Mouse (Mus musculus): ENCODE data around the gene Ppp3cb. TPM values are rescaled to one million over a fixed set of nuclear protein-coding genes. Genes with fewer than 3 reads are reported as not detected.
"Not testable (repeated sequence)": the region's sequence is repeated elsewhere in the genome, so short reads cannot be mapped to it uniquely, and the experiment has no call there.

Ppp3cb gene
- total RNA-seq (2022) = 100 to 1,000 TPM; 187 to 242 (median 207) TPM

DNA sequence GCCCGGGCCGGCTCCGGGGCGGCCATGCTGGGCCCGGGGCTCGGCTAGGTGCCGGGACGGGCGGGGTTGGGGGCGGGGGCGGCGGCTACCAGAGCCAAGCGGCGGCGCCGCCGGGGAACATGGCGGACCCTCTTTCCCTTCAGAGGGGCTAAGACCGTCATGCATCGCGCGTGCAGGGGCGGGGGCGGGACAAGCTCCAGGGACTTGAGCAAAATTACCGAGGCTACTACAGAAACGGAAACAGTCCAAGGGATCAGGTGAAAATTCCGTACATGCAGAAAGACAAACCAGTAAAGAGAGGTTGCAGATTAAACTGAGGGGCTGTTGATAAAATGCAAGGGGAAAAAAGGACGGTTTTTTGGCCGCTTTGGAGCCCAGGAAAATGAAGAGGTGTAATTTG lies at the start of gene Ppp3cb:
TSS of gene Ppp3cb (minus strand) at position 159 of the 400 bp plus-strand sequence.
- DNase-seq (ENCODE audit: low spot score in 2 of 2) = peak; percentile 50 to 72

GRCm38 (mm10) chr14:20595781-20596180 lies 49.4 kb upstream of the Ppp3cb start:
- peak in 1 of 2 experiments; percentile 23 for DNase-seq (ENCODE audit: low spot score in 2 of 2)

GRCm38 (mm10) chr14:20587458-20587857 lies 41.1 kb upstream of the Ppp3cb start:
- no peak for DNase-seq (ENCODE audit: low spot score in 2 of 2)

GRCm38 (mm10) chr14:20578822-20579407 lies 32.5 kb upstream of the Ppp3cb start:
- DNase-seq (ENCODE audit: low spot score in 2 of 2) = no peak

DNA sequence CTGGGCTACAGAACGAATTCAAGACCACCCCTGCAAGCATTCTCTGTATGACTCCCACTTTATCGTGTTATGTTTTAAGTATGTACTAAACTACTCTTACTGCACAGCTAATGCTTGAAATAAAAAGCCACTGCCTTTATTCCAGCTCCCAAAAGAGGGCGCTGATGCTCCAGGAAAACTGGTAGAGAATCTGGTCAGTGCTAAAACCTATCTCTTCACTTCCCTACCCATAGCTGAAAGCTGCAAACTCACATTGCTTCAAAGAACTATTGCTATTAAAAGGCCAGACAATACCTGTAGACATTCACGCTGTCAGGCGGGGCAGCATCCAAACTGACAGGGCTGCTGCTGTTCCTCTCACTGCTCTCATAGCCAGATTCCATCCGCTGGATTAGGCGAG lies 29.8 kb upstream of the Ppp3cb start:
- peak; percentile 49 to 53 for DNase-seq (ENCODE audit: low spot score in 2 of 2)

DNA sequence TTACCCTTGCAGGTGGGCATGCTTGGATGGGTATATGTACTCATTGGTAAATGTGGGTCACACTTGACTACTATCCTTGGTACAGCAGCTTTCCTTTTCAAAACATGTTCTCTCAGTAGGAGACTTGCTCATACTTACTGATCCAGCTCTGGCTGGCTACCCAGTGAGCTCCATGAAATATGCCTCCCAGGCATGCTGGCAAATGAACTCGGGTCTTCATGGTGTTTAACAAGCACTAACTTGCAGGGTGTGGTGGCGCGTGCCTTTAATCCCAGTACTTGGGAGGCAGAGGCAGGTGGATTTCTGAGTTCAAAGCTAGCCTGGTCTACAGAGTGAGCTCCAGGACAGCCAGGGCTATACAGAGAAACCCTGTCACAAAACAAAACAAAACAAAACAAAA lies 26.8 kb upstream of the Ppp3cb start:
- DNase-seq (ENCODE audit: low spot score in 2 of 2) = not testable (repeated sequence)

GRCm38 (mm10) chr14:20565256-20566021 lies 19.1 kb upstream of the Ppp3cb start:
- no peak for DNase-seq (ENCODE audit: low spot score in 2 of 2)

DNA sequence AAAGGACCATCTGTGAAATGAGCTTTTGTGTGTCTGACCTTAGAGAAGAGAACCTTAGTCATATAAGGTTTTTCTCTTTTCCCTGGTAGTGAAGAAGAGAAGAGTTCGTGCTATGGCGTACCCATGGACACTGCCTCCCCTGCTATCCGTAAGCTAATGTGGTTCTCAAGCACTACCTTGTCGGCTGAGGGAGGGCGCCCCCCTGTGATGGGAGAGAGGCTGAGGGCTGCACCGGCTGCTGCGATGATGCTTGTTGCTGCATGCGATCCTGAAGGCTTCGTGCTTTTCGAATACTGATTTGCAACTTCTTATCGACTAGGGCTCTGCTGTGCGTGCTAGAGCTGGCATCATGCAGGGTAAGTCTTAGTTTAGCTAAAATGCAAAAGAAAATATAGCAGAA lies 18.3 kb upstream of the Ppp3cb start:
- DNase-seq (ENCODE audit: low spot score in 2 of 2) = peak; percentile 21

- DNase-seq (ENCODE audit: low spot score in 2 of 2) = no peak
Observed at GRCm38 (mm10) chr14:20561897-20562296, 15.5 kb upstream of the Ppp3cb start.

DNA sequence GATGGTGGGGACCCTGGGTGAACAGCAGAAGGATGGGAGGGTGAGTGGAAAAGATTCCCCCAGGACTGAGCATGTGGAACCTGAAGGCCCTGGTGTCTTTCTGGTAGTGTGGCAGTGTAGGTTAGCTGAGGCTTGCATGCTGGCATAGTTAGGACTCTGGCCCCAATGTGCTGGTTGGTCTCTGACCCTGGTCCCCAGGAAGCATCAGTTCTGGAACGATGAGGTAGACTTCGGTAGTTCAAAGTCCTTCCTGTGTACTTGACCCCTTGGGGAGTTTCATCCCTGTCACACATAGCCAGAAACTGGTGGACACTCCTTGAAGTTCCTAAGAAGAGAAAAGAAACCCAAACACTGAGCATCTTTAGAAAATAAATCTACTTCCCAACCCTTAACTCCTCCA lies 3.8 kb upstream of the Ppp3cb start:
- no peak for DNase-seq (ENCODE audit: low spot score in 2 of 2)

GRCm38 (mm10) chr14:20545529-20546331 lies 643 bp downstream of the Ppp3cb start:
- DNase-seq (ENCODE audit: low spot score in 2 of 2) = peak; percentile 89 to 91

GRCm38 (mm10) chr14:20544467-20545411 lies 1.6 kb downstream of the Ppp3cb start:
- no peak for DNase-seq (ENCODE audit: low spot score in 2 of 2)

DNA sequence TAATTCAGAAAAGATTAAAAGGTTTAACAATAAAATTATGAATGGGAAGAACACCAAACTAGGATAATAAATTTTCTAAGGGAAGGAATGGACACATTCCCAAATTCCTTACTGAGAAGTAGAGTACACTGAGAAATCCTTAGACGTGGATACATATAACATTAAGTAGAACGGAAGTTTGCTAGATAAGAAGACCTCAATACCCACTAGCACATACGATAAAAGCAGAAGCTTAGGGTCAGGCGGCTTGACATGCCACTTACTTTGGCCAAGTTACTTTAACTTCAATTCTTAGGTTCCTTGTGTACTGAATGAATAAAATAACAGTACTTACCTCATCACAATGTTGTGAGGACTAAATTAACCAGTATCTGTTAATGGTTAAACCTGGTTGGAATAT lies 16.7 kb downstream of the Ppp3cb start:
- DNase-seq (ENCODE audit: low spot score in 2 of 2) = no peak

DNA sequence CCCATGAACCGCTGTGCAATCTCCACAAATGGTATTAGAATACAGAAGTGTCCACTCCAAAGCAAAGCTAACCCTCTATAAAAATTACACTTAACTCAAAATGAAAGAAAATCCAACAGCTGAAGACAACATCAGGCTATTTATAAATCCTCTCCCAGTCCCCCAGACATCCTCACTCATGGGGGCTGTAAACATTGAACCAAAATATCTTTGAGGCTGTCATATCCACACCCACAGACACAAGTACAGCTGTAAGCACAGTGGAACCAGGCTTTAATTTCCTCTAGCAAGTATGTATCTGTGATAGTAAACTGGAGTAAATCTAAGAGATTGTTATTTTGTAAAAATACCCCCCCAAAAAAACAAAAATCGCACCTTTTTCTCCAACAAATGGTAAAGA lies 26.2 kb downstream of the Ppp3cb start:
- DNase-seq (ENCODE audit: low spot score in 2 of 2) = no peak

DNA sequence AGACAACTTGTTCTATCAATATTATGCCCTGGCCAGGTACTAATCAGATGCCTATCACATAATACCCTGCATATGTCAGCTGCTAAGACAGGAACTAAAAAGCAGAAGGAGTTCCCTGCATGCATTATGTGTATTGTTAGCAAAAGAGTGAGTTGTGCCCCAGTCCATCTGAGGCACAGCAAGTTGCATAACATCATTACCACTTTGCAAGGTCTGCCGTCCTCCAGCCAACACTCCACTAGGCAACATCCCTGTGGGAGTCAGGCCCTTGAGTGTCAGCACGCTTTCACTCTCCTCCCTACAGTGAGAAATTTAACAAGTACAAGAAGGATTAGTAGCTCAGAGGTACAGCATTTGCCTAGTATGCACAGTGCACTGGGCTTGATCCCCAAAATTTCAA lies 37.9 kb downstream of the Ppp3cb start:
- no peak for DNase-seq (ENCODE audit: low spot score in 2 of 2)

DNA sequence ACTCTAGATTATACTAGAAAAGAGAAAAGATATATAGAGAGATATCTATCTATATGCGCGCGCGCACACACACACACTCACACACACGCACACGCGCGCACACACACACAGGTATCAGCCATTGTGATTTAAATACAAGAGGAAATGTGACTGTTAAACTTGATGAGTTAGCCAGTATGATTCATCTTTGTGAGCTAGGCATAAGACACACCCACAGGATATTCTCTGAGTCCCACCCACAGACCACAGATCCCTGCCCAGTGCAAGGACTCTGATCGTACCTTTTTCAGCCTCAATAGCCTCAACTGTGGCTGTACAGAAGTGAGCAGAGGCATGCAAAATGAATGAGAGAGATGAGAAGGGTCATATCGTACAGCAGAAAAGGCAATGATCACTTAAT lies 43.4 kb downstream of the Ppp3cb start:
- no peak for DNase-seq (ENCODE audit: low spot score in 2 of 2)

DNA sequence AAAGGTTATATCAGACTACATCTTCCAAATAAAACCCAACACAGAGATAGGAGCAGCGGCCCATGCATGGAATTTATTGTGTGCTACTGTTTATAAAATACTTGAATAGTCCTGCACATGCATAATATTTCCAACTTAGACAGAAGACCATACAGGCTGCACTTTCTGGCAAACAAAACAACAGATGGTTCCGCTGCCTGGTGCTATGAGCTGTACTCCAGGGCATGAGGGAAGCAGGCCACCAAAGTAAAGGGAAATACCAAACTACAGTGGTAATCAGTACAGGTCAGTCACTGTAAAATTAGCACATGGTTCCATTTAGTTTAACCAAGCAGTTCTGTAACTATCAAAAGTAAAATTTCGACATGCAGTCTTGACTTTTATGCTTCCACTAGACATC lies 46.4 kb downstream of the Ppp3cb start:
- no peak for DNase-seq (ENCODE audit: low spot score in 2 of 2)

GRCm38 (mm10) chr14:20496603-20497002 lies 49.8 kb downstream of the Ppp3cb start, which contains the start of gene Mss51:
Mss51 (minus strand) TSS chr14:20496901.
- peak in 1 of 2 experiments; percentile 32 for DNase-seq (ENCODE audit: low spot score in 2 of 2)

GRCm38 (mm10) chr14:20486031-20486430 lies 60.3 kb downstream of the Ppp3cb start:
- no peak for DNase-seq (ENCODE audit: low spot score in 2 of 2)

GRCm38 (mm10) chr14:20482051-20482751 lies 64.2 kb downstream of the Ppp3cb start:
- no peak for DNase-seq (ENCODE audit: low spot score in 2 of 2)

All from gastrocnemius, adult 8-10 months (tissue).